Mouse (Mus musculus): ENCODE measurements around the gene Slxl1.
"Not testable (repeated sequence)": the region's sequence is repeated elsewhere in the genome, so short reads cannot be mapped to it uniquely, and the experiment has no call there.

Gene Slxl1

DNA sequence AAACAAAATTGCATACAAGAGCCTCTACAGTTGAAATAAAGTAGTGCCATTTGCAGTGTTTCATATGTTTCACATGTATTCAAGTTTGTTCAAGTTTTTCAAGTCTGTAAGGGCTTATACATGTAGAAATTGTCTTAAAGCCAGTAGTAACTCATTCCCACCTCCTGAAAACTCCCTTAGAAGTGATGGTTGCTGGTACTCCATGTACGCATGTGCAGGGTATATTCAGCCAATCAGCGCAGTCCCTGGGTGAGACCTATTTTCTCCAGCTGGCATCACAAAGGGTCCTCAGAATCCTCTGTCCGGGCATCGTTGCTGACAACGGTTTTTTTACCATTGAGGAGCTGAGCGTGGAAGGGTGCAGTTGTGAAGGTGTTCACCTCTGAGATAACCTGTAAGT, at the start of gene Slxl1:
Gene Slxl1, plus strand, starts transcription at position 301 of the 400 bp plus-strand sequence.
- not testable (repeated sequence) for DNase-seq

All from lung, adult 18-20 months (tissue).